Mouse (Mus musculus): ENCODE results near the gene Gm14862. TPM values are rescaled to one million over a fixed set of nuclear protein-coding genes. Genes with fewer than 3 reads are reported as not detected.

The Gm14862 gene
- polyA plus RNA-seq (2014; fragmentation: Illumina TruSeq; extraction: RNeasy Lipid Tissue Mini Kit (QIAGEN cat#74804); ENCODE audit: insufficient read depth, low read depth, low replicate concordance) = not detected

GRCm38 (mm10) chrX:9256766-9257165 is at the start of gene Gm14862:
TSS of gene Gm14862 (minus strand) at chrX:9256899.

GRCm38 (mm10) chrX:9283464-9283863 is 26.8 kb upstream of the Gm14862 start, which contains the start of gene H2al1m:
TSS of gene H2al1m (plus strand) at chrX:9283764.

GRCm38 (mm10) chrX:9272460-9273361 is 16.0 kb upstream of the Gm14862 start, which contains the start of gene Xk:
TSS of gene Xk (plus strand) at chrX:9272756.

Other genes starting within 250 kb of the Gm14862 start
- gene Fthl17e, start 223.4 kb downstream of the Gm14862 start, polyA plus RNA-seq (2014; fragmentation: Illumina TruSeq; extraction: RNeasy Lipid Tissue Mini Kit (QIAGEN cat#74804); ENCODE audit: insufficient read depth, low read depth, low replicate concordance) = not detected
- not detected for gene Fthl17f, start 193.9 kb downstream of the Gm14862 start, polyA plus RNA-seq (2014; fragmentation: Illumina TruSeq; extraction: RNeasy Lipid Tissue Mini Kit (QIAGEN cat#74804); ENCODE audit: insufficient read depth, low read depth, low replicate concordance)
- not detected for gene 4930402K13Rik, start 152.3 kb downstream of the Gm14862 start, polyA plus RNA-seq (2014; fragmentation: Illumina TruSeq; extraction: RNeasy Lipid Tissue Mini Kit (QIAGEN cat#74804); ENCODE audit: insufficient read depth, low read depth, low replicate concordance)
- 0.11 TPM for gene Lancl3, start 57.0 kb downstream of the Gm14862 start, polyA plus RNA-seq (2014; fragmentation: Illumina TruSeq; extraction: RNeasy Lipid Tissue Mini Kit (QIAGEN cat#74804); ENCODE audit: insufficient read depth, low read depth, low replicate concordance)
- 0.71 TPM for gene Xk, start 15.9 kb upstream of the Gm14862 start, polyA plus RNA-seq (2014; fragmentation: Illumina TruSeq; extraction: RNeasy Lipid Tissue Mini Kit (QIAGEN cat#74804); ENCODE audit: insufficient read depth, low read depth, low replicate concordance)
- gene H2al1m, start 26.9 kb upstream of the Gm14862 start, polyA plus RNA-seq (2014; fragmentation: Illumina TruSeq; extraction: RNeasy Lipid Tissue Mini Kit (QIAGEN cat#74804); ENCODE audit: insufficient read depth, low read depth, low replicate concordance) = not detected
- not detected for gene H2al1k, start 93.7 kb upstream of the Gm14862 start, polyA plus RNA-seq (2014; fragmentation: Illumina TruSeq; extraction: RNeasy Lipid Tissue Mini Kit (QIAGEN cat#74804); ENCODE audit: insufficient read depth, low read depth, low replicate concordance)
- 16.8 TPM for gene Cybb, start 230.9 kb upstream of the Gm14862 start, polyA plus RNA-seq (2014; fragmentation: Illumina TruSeq; extraction: RNeasy Lipid Tissue Mini Kit (QIAGEN cat#74804); ENCODE audit: insufficient read depth, low read depth, low replicate concordance)